Mouse (Mus musculus) limb, embryonic 13.5 days (tissue): ENCODE measurements around the gene Phf23. TPM values are rescaled to one million over a fixed set of nuclear protein-coding genes. Genes with fewer than 3 reads are reported as not detected.

Source experiments
- ATAC-seq: fragments of 200-750 bp; cut with Nextera tagmentation; 2 replicates; pipeline ENCODE4 v1.8.0; 2017; ENCODE audit warnings: low read depth, moderate number of reproducible peaks, moderate TSS enrichment; ENCODE audit not compliant: low FRiP score
- H3K27ac ChIP-seq: fragments of 300-500 bp; sonication (generic); 2 replicates; pipeline ENCODE4 v1.5.1; 2015; ENCODE audit warnings: inconsistent platforms, mild to moderate bottlenecking, moderate library complexity
- H3K27me3 ChIP-seq: fragments of 300-500 bp; sonication (generic); 2 replicates; pipeline ENCODE4 v1.6.1; 2015; ENCODE audit warnings: mild to moderate bottlenecking, inconsistent platforms
- H3K36me3 ChIP-seq: fragments of 300-500 bp; sonication (generic); 2 replicates; pipeline ENCODE4 v1.6.1; 2015; ENCODE audit warnings: inconsistent platforms, mild to moderate bottlenecking, moderate library complexity
- H3K4me1 ChIP-seq: fragments of 300-500 bp; sonication (generic); 2 replicates; pipeline ENCODE4 v1.6.1; 2015; ENCODE audit warnings: inconsistent platforms
- H3K4me2 ChIP-seq: fragments of 300-500 bp; sonication (generic); replicated peaks from 2 replicates; pipeline ENCODE4 v1.6.1; 2015; ENCODE audit warnings: inconsistent platforms, mild to moderate bottlenecking, moderate library complexity
- H3K4me3 ChIP-seq: fragments of 300-500 bp; sonication (generic); 2 replicates; pipeline ENCODE4 v1.5.1; 2015; ENCODE audit warnings: moderate library complexity, mild to moderate bottlenecking, inconsistent platforms
- H3K9ac ChIP-seq: fragments of 300-500 bp; sonication (generic); 2 replicates; pipeline ENCODE4 v1.6.1; 2015; ENCODE audit warnings: mild to moderate bottlenecking, inconsistent platforms
- H3K9me3 ChIP-seq: fragments of 300-500 bp; sonication (generic); 2 replicates; pipeline ENCODE4 v1.6.1; 2016; ENCODE audit warnings: inconsistent platforms
- WGBS: fragments of 180-500 bp; shearing (Covaris S2); methylation state at CpG from one replicate; pipeline ENCODE4 v1.1.7; 2015; 5-methylcytosine and 5-hydroxymethylcytosine counted together
- polyA plus RNA-seq: library from polyadenylated mRNA; unstranded; fragments of >200 nt; fragmentation: Nextera tagmentation; extraction: Ambion mirVana; gene quantifications from 2 replicates; pipeline ENCODE4 v1.2.1, GENCODE M21; 2015

The Phf23 gene
- polyA plus RNA-seq, 1 experiment from 2014 or later: 95.9 TPM

GRCm38 (mm10) chr11:70019495-70020021 is 24.0 kb downstream of the Phf23 start:
- Histone ChIP-seq H3K4me2 (peak overlapping the region; percentile 90), H3K9ac (peak overlapping the region; percentile 91), H3K4me3 (peak overlapping the region; percentile 75), H3K27me3 (no peaks in the 10 kb centered on the region), H3K9me3 (no peaks in the 10 kb centered on the region), H3K4me1 (peaks cover 67% of the 10 kb centered on the region), H3K36me3 (no peaks in the 10 kb centered on the region), H3K27ac (peak overlapping the region; percentile 95)
- ATAC-seq: no peak
- WGBS: 7% methylated on average over 1 of the region's 2 CpGs

GRCm38 (mm10) chr11:70020022-70020631 is 24.6 kb downstream of the Phf23 start:
- 11% methylated on average over 7 of the region's 8 CpGs for WGBS
- no peak for ATAC-seq
- Histone ChIP-seq H3K27ac (peak overlapping the region; percentile 95), H3K27me3 (no peaks in the 10 kb centered on the region), H3K4me1 (peaks cover 67% of the 10 kb centered on the region), H3K4me2 (peak overlapping the region; percentile 90), H3K9ac (peak overlapping the region; percentile 91), H3K36me3 (no peaks in the 10 kb centered on the region), H3K9me3 (no peaks in the 10 kb centered on the region), H3K4me3 (peak overlapping the region; percentile 75)

GRCm38 (mm10) chr11:70020731-70021263 is 25.2 kb downstream of the Phf23 start:
- peaks cover 73% of the 10 kb centered on the region for H3K4me1 ChIP-seq
- ATAC-seq: peak; percentile 74
- peak overlapping the region; percentile 75 for H3K4me3 ChIP-seq
- under 1% methylated on average over 8 of the region's 8 CpGs for WGBS
- peak overlapping the region; percentile 91 for H3K9ac ChIP-seq
- no peaks in the 10 kb centered on the region for H3K36me3 ChIP-seq
- H3K27ac ChIP-seq: peak overlapping the region; percentile 95
- no peaks in the 10 kb centered on the region for H3K27me3 ChIP-seq
- peak overlapping the region; percentile 90 for H3K4me2 ChIP-seq
- no peaks in the 10 kb centered on the region for H3K9me3 ChIP-seq

GRCm38 (mm10) chr11:70021264-70022132 is 25.9 kb downstream of the Phf23 start:
- WGBS: 1% methylated on average over 40 of the region's 40 CpGs
- Histone ChIP-seq H3K9ac (peak overlapping the region; percentile 13; the same call in 1 of the 2 replicates), H3K27me3 (no peaks in the 10 kb centered on the region), H3K9me3 (no peaks in the 10 kb centered on the region), H3K4me1 (peaks cover 80% of the 10 kb centered on the region), H3K36me3 (no peaks in the 10 kb centered on the region), H3K4me3 (peak overlapping the region; percentile 75), H3K4me2 (peak overlapping the region; percentile 90), H3K27ac (peak overlapping the region; percentile 95; the same call in 1 of the 2 replicates)
- peak; percentile 75 for ATAC-seq

- Histone ChIP-seq H3K9ac (peak overlapping the region; percentile 58), H3K27me3 (no peaks in the 10 kb centered on the region), H3K36me3 (no peaks in the 10 kb centered on the region), H3K4me2 (peak overlapping the region; percentile 71), H3K4me3 (peak overlapping the region; percentile 38), H3K4me1 (peaks cover 88% of the 10 kb centered on the region), H3K27ac (no peak overlapping the region), H3K9me3 (no peaks in the 10 kb centered on the region)
- no peak for ATAC-seq
- WGBS: 5% methylated on average over 25 of the region's 29 CpGs
Observed at GRCm38 (mm10) chr11:70023481-70024150, 28.0 kb downstream of the Phf23 start.

- Histone ChIP-seq H3K4me2 (peak overlapping the region; percentile 71), H3K4me3 (peak overlapping the region; percentile 38), H3K36me3 (no peaks in the 10 kb centered on the region), H3K27ac (0 out of 2 replicates have a peak overlapping the region, but pooled peaks have one; percentile 22), H3K9ac (peak overlapping the region; percentile 58), H3K9me3 (no peaks in the 10 kb centered on the region), H3K4me1 (peaks cover 89% of the 10 kb centered on the region), H3K27me3 (no peaks in the 10 kb centered on the region)
- WGBS: 14% methylated on average over 6 of the region's 6 CpGs
- ATAC-seq: no peak
Observed at GRCm38 (mm10) chr11:70024151-70024514, 28.6 kb downstream of the Phf23 start.

GRCm38 (mm10) chr11:70026689-70027088 is 31.1 kb downstream of the Phf23 start:
- no peaks in the 10 kb centered on the region for H3K27me3 ChIP-seq
- peak overlapping the region; percentile 81; the same call in 1 of the 2 replicates for H3K27ac ChIP-seq
- H3K4me3 ChIP-seq: peak overlapping the region; percentile 23
- peak; percentile 51; the same call in 1 of the 2 replicates for ATAC-seq
- H3K9ac ChIP-seq: peak overlapping the region; percentile 43; the same call in 1 of the 2 replicates
- peak overlapping the region; percentile 61 for H3K4me2 ChIP-seq
- peaks cover 81% of the 10 kb centered on the region for H3K4me1 ChIP-seq
- no peaks in the 10 kb centered on the region for H3K9me3 ChIP-seq
- 2% methylated on average over 19 of the region's 19 CpGs for WGBS
- peaks cover 15% of the 10 kb centered on the region for H3K36me3 ChIP-seq

- H3K4me3 ChIP-seq: peak overlapping the region; percentile 23; the same call in 1 of the 2 replicates
Observed at GRCm38 (mm10) chr11:70027397-70027796, 31.8 kb downstream of the Phf23 start.

GRCm38 (mm10) chr11:70028401-70029129 is 33.0 kb downstream of the Phf23 start:
- Histone ChIP-seq H3K9ac (peak overlapping the region; percentile 45), H3K27ac (peak overlapping the region; percentile 81), H3K4me1 (peaks cover 65% of the 10 kb centered on the region), H3K36me3 (peaks cover 34% of the 10 kb centered on the region), H3K4me2 (peak overlapping the region; percentile 61), H3K27me3 (no peaks in the 10 kb centered on the region), H3K4me3 (peak overlapping the region; percentile 31), H3K9me3 (no peaks in the 10 kb centered on the region)
- 29% methylated on average over 12 of the region's 12 CpGs for WGBS
- no peak for ATAC-seq

More at GRCm38 (mm10) chr11:70027397-70027796, 31.8 kb downstream of the Phf23 start:
- Histone ChIP-seq H3K9ac (peak overlapping the region; percentile 50; the same call in 1 of the 2 replicates), H3K36me3 (peaks cover 22% of the 10 kb centered on the region), H3K27me3 (no peaks in the 10 kb centered on the region), H3K27ac (peak overlapping the region; percentile 81; the same call in 1 of the 2 replicates), H3K4me2 (peak overlapping the region; percentile 61), H3K9me3 (no peaks in the 10 kb centered on the region), H3K4me1 (peaks cover 74% of the 10 kb centered on the region)
- ATAC-seq: no peak
- 36% methylated on average over 9 of the region's 9 CpGs for WGBS

- peak overlapping the region; percentile 61 for H3K4me2 ChIP-seq
- no peaks in the 10 kb centered on the region for H3K9me3 ChIP-seq
- ATAC-seq: peak; percentile 84
- WGBS: 1% methylated on average over 20 of the region's 20 CpGs
- H3K9ac ChIP-seq: peak overlapping the region; percentile 45; the same call in 1 of the 2 replicates
- H3K27ac ChIP-seq: peak overlapping the region; percentile 81
- peak overlapping the region; percentile 31 for H3K4me3 ChIP-seq
- H3K27me3 ChIP-seq: no peaks in the 10 kb centered on the region
- H3K36me3 ChIP-seq: peaks cover 41% of the 10 kb centered on the region
- peaks cover 60% of the 10 kb centered on the region for H3K4me1 ChIP-seq
Observed at GRCm38 (mm10) chr11:70029130-70029801, 33.7 kb downstream of the Phf23 start.
